Mouse (Mus musculus) ES-E14 (cell line): ENCODE results near the gene Ppfia2.

Experiments
- CHD2 ChIP-seq: IDR thresholded peaks from 2 replicates; pipeline ENCODE4 v1.6.1; 2014; ENCODE audit warnings: mild to moderate bottlenecking, low read depth, low read length, inconsistent platforms
- HCFC1 ChIP-seq: IDR thresholded peaks from 2 replicates; pipeline ENCODE4 v1.6.1; 2012; ENCODE audit warnings: low read length, inconsistent platforms, borderline replicate concordance; ENCODE audit not compliant: insufficient read depth
- MAFK ChIP-seq: IDR thresholded peaks from 2 replicates; pipeline ENCODE4 v1.6.1; 2014; ENCODE audit warnings: mild to moderate bottlenecking, low read depth, low read length, inconsistent platforms; ENCODE audit not compliant: insufficient read depth
- ZC3H11A ChIP-seq: IDR thresholded peaks from 2 replicates; pipeline ENCODE4 v1.6.1; 2012; ENCODE audit warnings: low read depth, mild to moderate bottlenecking, inconsistent platforms, low read length, borderline replicate concordance
- ZNF384 ChIP-seq: IDR thresholded peaks from 2 replicates; pipeline ENCODE4 v1.6.1; 2012; ENCODE audit warnings: low read depth, low read length, inconsistent platforms

- TF ChIP-seq CHD2 (no peak), MAFK (no peak), ZC3H11A (no peak), ZNF384 (no peak), HCFC1 (no peak)
These were observed 471.2 kb downstream of the Ppfia2 start for GRCm38 (mm10) chr10:106941380-106941779.
